9 mouse cellular contexts compared by ENCODE assay signal in the genomic region with DNA sequence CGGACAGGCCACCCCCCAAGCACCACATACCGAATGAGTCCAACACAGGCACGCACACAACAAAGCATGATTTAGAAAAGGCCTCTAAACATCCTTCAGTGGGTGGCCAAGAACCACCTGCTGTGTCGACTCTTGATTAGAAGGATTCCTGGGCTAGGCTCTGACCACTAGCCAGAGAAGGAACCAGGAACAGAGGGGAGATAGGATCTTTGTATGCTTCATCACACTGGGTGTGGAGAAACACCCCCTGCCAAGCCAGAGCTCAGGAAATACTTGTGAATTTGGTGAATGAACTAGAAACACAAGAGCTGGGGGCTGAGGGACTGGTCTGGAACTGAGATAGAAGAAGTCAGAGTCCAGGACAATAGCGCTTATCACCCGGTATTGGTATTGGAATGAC. TPM values are rescaled to one million over a fixed set of nuclear protein-coding genes. Genes with fewer than 3 reads are reported as not detected.
DNase-seq lines count a peak whose midpoint lies in the region; ATAC-seq and TF ChIP-seq lines count a peak whose summit lies in the region.
"Had no signal": no experiment of that assay in that cellular context is flagged by ENCODE, and none has a peak within 500 bp of the region (broad histone marks: within the 10 kb centered on the region; RNA-seq: fewer than 3 reads in every experiment).

No protein-coding gene starts in this region.

- H3K4me1 ChIP-seq in lung, embryonic 15.5 days: peaks cover 62% of the 10 kb centered on the region
- peaks cover 25% of the 10 kb centered on the region for H3K4me1 ChIP-seq in forebrain, embryonic 11.5 days (replicated peaks; ENCODE audit: control insufficient read depth, insufficient read depth, low read length)
- peaks cover 70% of the 10 kb centered on the region for H3K4me1 ChIP-seq in limb, embryonic 12.5 days (replicated peaks)
- peaks cover 5% of the 10 kb centered on the region for H3K4me1 ChIP-seq in stomach, postnatal 0 days (replicated peaks; ENCODE audit: control insufficient read depth, insufficient read depth)
- H3K4me1 ChIP-seq in thymus, adult 2 months (replicated peaks; ENCODE audit: control insufficient read depth, insufficient read depth, low read length): peaks cover 9% of the 10 kb centered on the region

- ATAC-seq in lung, embryonic 15.5 days (ENCODE audit: borderline replicate concordance, extremely low read depth, low FRiP score, low TSS enrichment): no peak
- no peak for ATAC-seq in forebrain, embryonic 11.5 days (replicated peaks; ENCODE audit: low FRiP score)
- ATAC-seq in limb, embryonic 12.5 days (ENCODE audit: insufficient number of reproducible peaks, insufficient read depth, low FRiP score, low TSS enrichment, low read depth): no peak
- ATAC-seq in stomach, postnatal 0 days (ENCODE audit: low FRiP score, low TSS enrichment): no peak
- ATAC-seq: activated CD4-positive, CD25-positive, alpha-beta regulatory T cell, adult 4 months had no signal

- H3K9ac ChIP-seq in lung, embryonic 15.5 days: peak overlapping the region; percentile 91
- H3K9ac ChIP-seq in forebrain, embryonic 11.5 days (ENCODE audit: low read length): peak overlapping the region; percentile 91
- peak overlapping the region; percentile 93 for H3K9ac ChIP-seq in limb, embryonic 12.5 days (replicated peaks)
- no peak overlapping the region for H3K9ac ChIP-seq in stomach, postnatal 0 days (ENCODE audit: low read length)

- no peaks in the 10 kb centered on the region for H3K9me3 ChIP-seq in lung, embryonic 15.5 days
- no peaks in the 10 kb centered on the region for H3K9me3 ChIP-seq in forebrain, embryonic 11.5 days (ENCODE audit: control insufficient read depth, low read length)
- H3K9me3 ChIP-seq in limb, embryonic 12.5 days: no peaks in the 10 kb centered on the region
- H3K9me3 ChIP-seq in stomach, postnatal 0 days (ENCODE audit: control insufficient read depth, low read length): no peaks in the 10 kb centered on the region
- H3K9me3 ChIP-seq: megakaryocyte, embryonic 14.5 days had no signal

- no peaks in the 10 kb centered on the region for H3K27me3 ChIP-seq in lung, embryonic 15.5 days
- H3K27me3 ChIP-seq in forebrain, embryonic 11.5 days (ENCODE audit: control insufficient read depth, insufficient read depth, low read length): no peaks in the 10 kb centered on the region
- no peaks in the 10 kb centered on the region for H3K27me3 ChIP-seq in limb, embryonic 12.5 days
- H3K27me3 ChIP-seq in stomach, postnatal 0 days (ENCODE audit: control insufficient read depth, insufficient read depth, low read length): no peaks in the 10 kb centered on the region
- no peaks in the 10 kb centered on the region for H3K27me3 ChIP-seq in thymus, adult 2 months (ENCODE audit: control insufficient read depth, insufficient read depth, low read length)

- H3K4me3 ChIP-seq in lung, embryonic 15.5 days: peak overlapping the region; percentile 87
- H3K4me3 ChIP-seq in forebrain, embryonic 11.5 days (ENCODE audit: low read depth, low read length): peak overlapping the region; percentile 83
- peak overlapping the region; percentile 65 for H3K4me3 ChIP-seq in limb, embryonic 12.5 days (replicated peaks)
- H3K4me3 ChIP-seq in stomach, postnatal 0 days (ENCODE audit: low read depth, low read length): peak overlapping the region; percentile 78; the same call in 1 of the 2 replicates
- H3K4me3 ChIP-seq in thymus, adult 2 months (ENCODE audit: control insufficient read depth, insufficient read depth, low read length): no peak overlapping the region
- H3K4me3 ChIP-seq: megakaryocyte, embryonic 14.5 days had no signal

- no peak for TF ChIP-seq EP300 in stomach, postnatal 0 days (optimal IDR thresholded peaks at IDR 0.05)

- peak overlapping the region; percentile 88; the same call in 1 of the 2 replicates for H3K27ac ChIP-seq in lung, embryonic 15.5 days
- H3K27ac ChIP-seq in forebrain, embryonic 11.5 days (ENCODE audit: low read depth, low read length): peak overlapping the region; percentile 53; the same call in 1 of the 2 replicates
- no peak overlapping the region; the same call in 1 of the 2 replicates for H3K27ac ChIP-seq in limb, embryonic 12.5 days
- H3K27ac ChIP-seq in stomach, postnatal 0 days (replicated peaks): no peak overlapping the region
- H3K27ac ChIP-seq in thymus, adult 2 months (ENCODE audit: control insufficient read depth, insufficient read depth, low read length): no peak overlapping the region

- H3K4me2 ChIP-seq in lung, embryonic 15.5 days: peak overlapping the region; percentile 76
- H3K4me2 ChIP-seq in forebrain, embryonic 11.5 days (ENCODE audit: low read depth, low read length, severe bottlenecking): peak overlapping the region; percentile 76
- peak overlapping the region; percentile 72 for H3K4me2 ChIP-seq in limb, embryonic 12.5 days
- H3K4me2 ChIP-seq in stomach, postnatal 0 days (replicated peaks; ENCODE audit: low read depth): peak overlapping the region; percentile 91; the same call in 1 of the 2 replicates

- TF ChIP-seq CTCF in stomach, postnatal 0 days (IDR thresholded peaks at IDR 0.05; ENCODE audit: low read depth): no peak
- no peak for TF ChIP-seq CTCF in thymus, adult 2 months (IDR thresholded peaks at IDR 0.05; ENCODE audit: borderline replicate concordance, control insufficient read depth, extremely low read depth, insufficient read depth, low read length, poor library complexity)

- 10% methylated on average over 6 of the region's 6 CpGs for whole genome bisulfite sequencing in lung, embryonic 15.5 days
- 6% methylated on average over 6 of the region's 6 CpGs for WGBS in forebrain, embryonic 11.5 days
- 20% methylated on average over 6 of the region's 6 CpGs for WGBS in limb, embryonic 12.5 days
- 22% methylated on average over 6 of the region's 6 CpGs for WGBS in stomach, postnatal 0 days
- 77% methylated on average over 6 of the region's 6 CpGs for WGBS in thymus, adult 2 months

- TF ChIP-seq POLR2A in thymus, adult 2 months (IDR thresholded peaks at IDR 0.05; ENCODE audit: control insufficient read depth, extremely low read depth, insufficient read depth, low read length, poor library complexity): no peak

- peaks cover 24% of the 10 kb centered on the region for H3K36me3 ChIP-seq in lung, embryonic 15.5 days
- 0 out of 2 replicates have a peak, but pooled peaks cover 3% of the 10 kb centered on the region for H3K36me3 ChIP-seq in forebrain, embryonic 11.5 days (ENCODE audit: control insufficient read depth, insufficient read depth, low read length)
- peaks cover 31% of the 10 kb centered on the region for H3K36me3 ChIP-seq in limb, embryonic 12.5 days
- H3K36me3 ChIP-seq in stomach, postnatal 0 days (ENCODE audit: control insufficient read depth, insufficient read depth, low read length): peaks cover 2% of the 10 kb centered on the region; the same call in 1 of the 2 replicates
- no peaks in the 10 kb centered on the region for H3K36me3 ChIP-seq in thymus, adult 2 months (ENCODE audit: control insufficient read depth, insufficient read depth, low read length)

- no peak for DNase-seq in lung, postnatal 10 days
- no peak for DNase-seq in forebrain, embryonic 11.5 days (ENCODE audit: low spot score)
- DNase-seq in stomach, postnatal 0 days (ENCODE audit: low spot score): no peak
- DNase-seq in thymus, adult 2 months: no peak
- no peak for DNase-seq in cerebellum, adult 11 months

RNA-seq across cellular contexts. Expression of a gene that starts 1.3 kb away (rescaled TPM):
- polyA plus RNA-seq in lung, embryonic 15.5 days (2015; fragmentation: Nextera tagmentation; extraction: Ambion mirVana): 29.0 and 29.9 TPM in 2 replicates
- polyA plus RNA-seq in forebrain, embryonic 11.5 days (2014; fragmentation: Nextera tagmentation; extraction: Ambion mirVana): 17.1 and 20.7 TPM in 2 replicates
- polyA plus RNA-seq in limb, embryonic 12.5 days (2016; fragmentation: Nextera tagmentation; extraction: Ambion mirVana): 53.2 and 55.1 TPM in 2 replicates
- 8.9 and 11.7 TPM in 2 replicates for polyA plus RNA-seq in stomach, postnatal 0 days (2015; fragmentation: Nextera tagmentation; extraction: Ambion mirVana)
- polyA plus RNA-seq in thymus, adult 2 months (2012; rRNA removed): 12.5 TPM in 2 replicates

RNA-seq across cellular contexts. Expression of a gene that starts 13.3 kb away (rescaled TPM):
- 61.5 and 63.0 TPM in 2 replicates for polyA plus RNA-seq in lung, embryonic 15.5 days (2015; fragmentation: Nextera tagmentation; extraction: Ambion mirVana)
- polyA plus RNA-seq in forebrain, embryonic 11.5 days (2014; fragmentation: Nextera tagmentation; extraction: Ambion mirVana): 27.9 and 28.4 TPM in 2 replicates
- polyA plus RNA-seq in limb, embryonic 12.5 days (2016; fragmentation: Nextera tagmentation; extraction: Ambion mirVana): 27.0 and 32.1 TPM in 2 replicates
- 43.0 and 44.8 TPM in 2 replicates for polyA plus RNA-seq in stomach, postnatal 0 days (2015; fragmentation: Nextera tagmentation; extraction: Ambion mirVana)
- polyA plus RNA-seq in thymus, adult 2 months (2012; rRNA removed): 38.7 and 49.6 TPM in 2 replicates

RNA-seq across cellular contexts. Expression of a gene that starts 13.8 kb away (rescaled TPM):
- polyA plus RNA-seq in lung, embryonic 15.5 days (2015; fragmentation: Nextera tagmentation; extraction: Ambion mirVana): 5.8 and 6.0 TPM in 2 replicates
- polyA plus RNA-seq in forebrain, embryonic 11.5 days (2014; fragmentation: Nextera tagmentation; extraction: Ambion mirVana): 6.6 and 7.7 TPM in 2 replicates
- polyA plus RNA-seq in limb, embryonic 12.5 days (2016; fragmentation: Nextera tagmentation; extraction: Ambion mirVana): 17.6 and 21.3 TPM in 2 replicates
- 25.8 and 29.2 TPM in 2 replicates for polyA plus RNA-seq in stomach, postnatal 0 days (2015; fragmentation: Nextera tagmentation; extraction: Ambion mirVana)
- polyA plus RNA-seq in thymus, adult 2 months (2012; rRNA removed): 3.7 and 4.2 TPM in 2 replicates
- polyA plus RNA-seq: activated CD4-positive, CD25-positive, alpha-beta regulatory T cell, adult 4 months had no signal

RNA-seq across cellular contexts. Expression of a gene that starts 25.2 kb away (rescaled TPM):
- polyA plus RNA-seq in lung, embryonic 15.5 days (2015; fragmentation: Nextera tagmentation; extraction: Ambion mirVana): 0.11 and 0.19 TPM in 2 replicates
- polyA plus RNA-seq in forebrain, embryonic 11.5 days (2014; fragmentation: Nextera tagmentation; extraction: Ambion mirVana): 0.13 TPM in 1 of 2 replicates, not detected in the other
- polyA plus RNA-seq in limb, embryonic 12.5 days (2016; fragmentation: Nextera tagmentation; extraction: Ambion mirVana): 0.18 and 0.20 TPM in 2 replicates
- 0.33 and 0.41 TPM in 2 replicates for polyA plus RNA-seq in stomach, postnatal 0 days (2015; fragmentation: Nextera tagmentation; extraction: Ambion mirVana)
- 0.36 and 0.50 TPM in 2 replicates for polyA plus RNA-seq in thymus, adult 2 months (2012; rRNA removed)

RNA-seq across cellular contexts. Expression of a gene that starts 28.5 kb away (rescaled TPM):
- 0.21 TPM in 1 of 2 replicates, not detected in the other for polyA plus RNA-seq in lung, embryonic 15.5 days (2015; fragmentation: Nextera tagmentation; extraction: Ambion mirVana)
- polyA plus RNA-seq in forebrain, embryonic 11.5 days (2014; fragmentation: Nextera tagmentation; extraction: Ambion mirVana): 0.08 and 0.15 TPM in 2 replicates
- polyA plus RNA-seq in limb, embryonic 12.5 days (2016; fragmentation: Nextera tagmentation; extraction: Ambion mirVana): 0.26 and 0.40 TPM in 2 replicates
- polyA plus RNA-seq in stomach, postnatal 0 days (2015; fragmentation: Nextera tagmentation; extraction: Ambion mirVana): 0.29 and 0.36 TPM in 2 replicates
- polyA plus RNA-seq in thymus, adult 2 months (2012; rRNA removed): 0.24 and 0.32 TPM in 2 replicates

Comparison
In these comparisons a context has a peak if more than half of its experiments do, and no peak if none do; other contexts are left out.
1. H3K27ac ChIP-seq: peak in lung, embryonic 15.5 days (single experiment) and forebrain, embryonic 11.5 days (single experiment); none in limb, embryonic 12.5 days (single experiment), stomach, postnatal 0 days (single experiment) and thymus, adult 2 months (single experiment).
2. Peak in every context shown above with its lines, with median percentiles within 50 percentile points of each other: H3K4me2 ChIP-seq.